Mouse (Mus musculus): ENCODE measurements at regions not wholly inside any gene's neighbourhood (a gene's known extent, or its start where the extent isn't known, plus 50 kb on each side); places are given as distances from the start of the nearest gene placed in this dataset.

- DNase-seq (ENCODE audit: extremely low read depth, insufficient read length, low spot score) = no peak
Measured at GRCm38 (mm10) chr12:110161306-110161705, 117.6 kb upstream of the Dio3 start.

- no peak for DNase-seq (ENCODE audit: extremely low read depth, insufficient read length, low spot score)
Measured at GRCm38 (mm10) chr12:110165462-110165861, 113.4 kb upstream of the Dio3 start.

GRCm38 (mm10) chr12:110168407-110168806, 110.5 kb upstream of the Dio3 start:
- DNase-seq (ENCODE audit: extremely low read depth, insufficient read length, low spot score) = no peak

- DNase-seq (ENCODE audit: extremely low read depth, insufficient read length, low spot score) = peak; percentile 76
Measured at GRCm38 (mm10) chr12:110169261-110169660, 109.6 kb upstream of the Dio3 start.

- no peak for DNase-seq (ENCODE audit: extremely low read depth, insufficient read length, low spot score)
Measured at GRCm38 (mm10) chr12:110170496-110170895, 108.4 kb upstream of the Dio3 start.

- no peak for DNase-seq (ENCODE audit: extremely low read depth, insufficient read length, low spot score)
Measured at GRCm38 (mm10) chr12:110177826-110178225, 101.0 kb upstream of the Dio3 start.

GRCm38 (mm10) chr12:110183473-110183872, 95.4 kb upstream of the Dio3 start:
- no peak for DNase-seq (ENCODE audit: extremely low read depth, insufficient read length, low spot score)

- no peak for DNase-seq (ENCODE audit: extremely low read depth, insufficient read length, low spot score)
Measured at GRCm38 (mm10) chr12:110185399-110185798, 93.5 kb upstream of the Dio3 start.

GRCm38 (mm10) chr12:110186381-110186780, 92.5 kb upstream of the Dio3 start:
- DNase-seq (ENCODE audit: extremely low read depth, insufficient read length, low spot score) = no peak

GRCm38 (mm10) chr12:110186911-110187245, 92.0 kb upstream of the Dio3 start:
- no peak for DNase-seq (ENCODE audit: extremely low read depth, insufficient read length, low spot score)

- DNase-seq (ENCODE audit: extremely low read depth, insufficient read length, low spot score) = no peak
Measured at GRCm38 (mm10) chr12:110187246-110188135, 91.4 kb upstream of the Dio3 start.

GRCm38 (mm10) chr12:110188136-110188631, 90.7 kb upstream of the Dio3 start:
- no peak for DNase-seq (ENCODE audit: extremely low read depth, insufficient read length, low spot score)

GRCm38 (mm10) chr12:110188641-110189328, 90.1 kb upstream of the Dio3 start:
- no peak for DNase-seq (ENCODE audit: extremely low read depth, insufficient read length, low spot score)

GRCm38 (mm10) chr12:110189329-110189642, 89.6 kb upstream of the Dio3 start:
- no peak for DNase-seq (ENCODE audit: extremely low read depth, insufficient read length, low spot score)

- no peak for DNase-seq (ENCODE audit: extremely low read depth, insufficient read length, low spot score)
Measured at GRCm38 (mm10) chr12:110192186-110192585, 86.7 kb upstream of the Dio3 start.

- no peak for DNase-seq (ENCODE audit: extremely low read depth, insufficient read length, low spot score)
Measured at GRCm38 (mm10) chr12:110197366-110197765, 81.5 kb upstream of the Dio3 start.

GRCm38 (mm10) chr12:110200471-110200870, 78.4 kb upstream of the Dio3 start:
- DNase-seq (ENCODE audit: extremely low read depth, insufficient read length, low spot score) = no peak

- DNase-seq (ENCODE audit: extremely low read depth, insufficient read length, low spot score) = peak; percentile 45
Measured at GRCm38 (mm10) chr12:110200887-110201286, 78.0 kb upstream of the Dio3 start.

- peak; percentile 76 for DNase-seq (ENCODE audit: extremely low read depth, insufficient read length, low spot score)
Measured at GRCm38 (mm10) chr12:110203271-110204014, 75.4 kb upstream of the Dio3 start.

- no peak for DNase-seq (ENCODE audit: extremely low read depth, insufficient read length, low spot score)
Measured at GRCm38 (mm10) chr12:110204246-110204989, 74.5 kb upstream of the Dio3 start.

GRCm38 (mm10) chr12:110206271-110206670, 72.6 kb upstream of the Dio3 start:
- DNase-seq (ENCODE audit: extremely low read depth, insufficient read length, low spot score) = peak; percentile 42

Data from 3134 (cell line).